ENCODE assay signal across 16 mouse cellular contexts in the genomic region with DNA sequence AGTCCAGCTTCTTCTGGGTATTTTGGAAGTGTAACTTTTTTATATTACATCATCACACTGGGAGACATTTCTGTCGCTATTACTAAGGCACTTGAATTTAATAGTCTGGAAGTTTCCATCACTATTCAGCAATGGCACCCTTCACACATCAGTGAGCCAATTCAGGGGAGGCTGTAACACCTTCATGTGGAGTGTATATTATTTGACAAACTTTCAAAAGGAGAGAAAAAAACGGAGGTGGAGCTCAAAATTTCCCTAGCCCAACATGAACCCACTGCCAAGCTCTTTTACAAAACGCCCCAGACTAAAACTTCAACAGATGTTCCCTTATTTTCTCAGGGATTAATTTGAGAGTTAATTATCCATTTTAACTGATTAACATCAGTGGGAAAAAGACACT.
"Had no signal": no experiment of that assay in that cellular context is flagged by ENCODE, and none has a peak within 500 bp of the region (broad histone marks: within the 10 kb centered on the region; RNA-seq: fewer than 3 reads in every experiment).

No protein-coding gene starts in this region.

- H3K4me2 ChIP-seq: limb, embryonic 12.5 days; liver, embryonic 12.5 days; lung, embryonic 14.5 days; midbrain, embryonic 11.5 days; midbrain, embryonic 15.5 days; neural tube, embryonic 13.5 days; stomach, embryonic 15.5 days had no signal

- DNase-seq: kidney, postnatal 36 days; lung, embryonic 14.5 days; lung, postnatal 10 days; right cerebral cortex, postnatal 4 days; spleen, adult 18-20 months; thymus, adult 2 months; thymus, postnatal 25 days had no signal

- H3K4me1 ChIP-seq: limb, embryonic 12.5 days; liver, embryonic 12.5 days; megakaryocyte, embryonic 14.5 days; midbrain, embryonic 15.5 days; stomach, embryonic 15.5 days had no signal

- H3K27ac ChIP-seq: kidney, postnatal 0 days; limb, embryonic 12.5 days; liver, embryonic 12.5 days; macrophage; midbrain, embryonic 15.5 days; stomach, embryonic 15.5 days had no signal

- H3K4me3 ChIP-seq: limb, embryonic 12.5 days; liver, embryonic 12.5 days; megakaryocyte, embryonic 14.5 days; midbrain, embryonic 15.5 days; neural tube, embryonic 13.5 days; stomach, embryonic 15.5 days had no signal

- H3K36me3 ChIP-seq: limb, embryonic 12.5 days; liver, embryonic 12.5 days; midbrain, embryonic 15.5 days; neural tube, embryonic 13.5 days; stomach, embryonic 15.5 days had no signal

- H3K27me3 ChIP-seq: limb, embryonic 12.5 days; liver, embryonic 12.5 days; megakaryocyte, embryonic 14.5 days; midbrain, embryonic 15.5 days; neural tube, embryonic 13.5 days; stomach, embryonic 15.5 days had no signal

- H3K9ac ChIP-seq: limb, embryonic 12.5 days; liver, embryonic 12.5 days; lung, embryonic 14.5 days; midbrain, embryonic 15.5 days; neural tube, embryonic 13.5 days; stomach, embryonic 15.5 days had no signal

- ATAC-seq: liver, embryonic 12.5 days; midbrain, embryonic 15.5 days had no signal

- H3K9me3 ChIP-seq: limb, embryonic 12.5 days; midbrain, embryonic 15.5 days; neural tube, embryonic 13.5 days; stomach, embryonic 15.5 days had no signal
